Mouse (Mus musculus): ENCODE measurements around the gene Ptger4. TPM values are rescaled to one million over a fixed set of nuclear protein-coding genes. Genes with fewer than 3 reads are reported as not detected.
A peak's percentile ranks its signal among the peaks of the same experiment; 100 is the strongest.

The Ptger4 gene
- 6.3 and 6.4 TPM in 2 replicates for polyA plus RNA-seq (2015; fragmentation: Nextera tagmentation; extraction: Ambion mirVana)

DNA sequence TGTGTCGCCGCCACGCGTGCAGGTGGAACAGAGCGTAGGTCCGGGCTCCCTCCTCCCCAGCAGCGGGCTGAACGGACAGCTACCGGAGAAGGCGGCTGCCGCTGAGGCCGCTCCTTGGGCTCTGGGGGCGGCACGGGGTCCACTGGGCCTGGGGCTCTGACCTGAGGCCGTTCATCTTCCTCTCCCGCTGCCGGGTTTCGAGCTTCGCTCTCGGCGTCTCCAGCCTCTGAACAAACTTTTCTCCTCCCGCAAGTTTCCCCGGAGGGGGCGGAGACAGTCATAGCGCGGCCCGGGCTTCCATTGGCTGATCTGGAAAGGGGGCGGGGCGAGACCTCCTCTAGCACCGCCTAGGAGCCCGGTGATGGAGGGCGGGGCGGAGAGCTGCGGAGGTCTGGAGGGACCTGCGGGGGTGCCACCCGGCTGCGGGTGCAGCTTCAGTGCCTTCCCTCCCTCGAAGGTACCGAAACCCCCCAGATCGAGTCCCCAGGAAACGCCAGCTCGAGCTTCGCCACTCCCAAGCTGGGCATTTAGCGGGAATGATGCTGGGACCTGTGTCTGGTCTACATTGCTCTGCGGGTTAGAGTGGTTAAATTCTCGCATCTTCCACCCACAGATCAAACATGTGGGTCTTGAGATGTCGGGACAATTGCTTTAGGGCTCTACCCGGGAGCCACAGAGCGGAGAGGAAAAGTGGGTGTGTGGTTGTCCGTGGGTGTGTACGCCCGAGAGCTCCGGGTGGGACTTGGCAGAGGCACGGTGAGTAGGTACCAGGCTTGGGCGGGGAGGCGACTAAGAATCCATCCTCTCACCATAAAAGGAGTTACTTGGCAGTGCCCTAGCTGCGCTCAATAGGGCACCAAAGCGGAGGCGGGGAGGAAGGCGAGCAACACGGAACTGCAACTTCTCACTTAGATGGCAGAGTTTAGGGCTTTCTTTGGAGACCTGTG lies at the start of gene Ptger4:
Ptger4 (minus strand) TSS at position 229 of the 947 bp plus-strand sequence.
- TF ChIP-seq EP300 (optimal IDR thresholded peaks at IDR 0.05) (no peak), CTCF (IDR thresholded peaks at IDR 0.05; ENCODE audit: low read depth) (peak; percentile 6; the same call in 1 of the 2 replicates)
- under 1% methylated on average over 61 of the region's 61 CpGs for WGBS
- Histone ChIP-seq H3K4me3 (ENCODE audit: low read depth, low read length) (peak within 1 kb of the TSS; percentile 62), H3K4me1 (replicated peaks; ENCODE audit: control insufficient read depth, insufficient read depth) (peaks cover 12% of the 10 kb centered on the region; the same call in 1 of the 2 replicates), H3K4me2 (replicated peaks; ENCODE audit: low read depth) (peak within 1 kb of the TSS; percentile 98), H3K9ac (ENCODE audit: low read length) (peak within 1 kb of the TSS; percentile 64), H3K27ac (replicated peaks) (peak within 1 kb of the TSS; percentile 63; the same call in 1 of the 2 replicates), H3K27me3 (ENCODE audit: control insufficient read depth, insufficient read depth, low read length) (no peaks in the 10 kb centered on the region), H3K36me3 (ENCODE audit: control insufficient read depth, insufficient read depth, low read length) (no peaks in the 10 kb centered on the region), H3K9me3 (ENCODE audit: control insufficient read depth, low read length) (no peaks in the 10 kb centered on the region)
- ATAC-seq (ENCODE audit: low FRiP score, low TSS enrichment) (peak; percentile 97), DNase-seq (ENCODE audit: low spot score) (peak; percentile 94)

GRCm38 (mm10) chr15:5288412-5288811 lies 44.4 kb upstream of the Ptger4 start:
- no peak for DNase-seq (ENCODE audit: low spot score)

GRCm38 (mm10) chr15:5287072-5287471 lies 43.1 kb upstream of the Ptger4 start:
- Histone ChIP-seq H3K4me2 (replicated peaks; ENCODE audit: low read depth) (no peak overlapping the region), H3K27me3 (ENCODE audit: control insufficient read depth, insufficient read depth, low read length) (no peaks in the 10 kb centered on the region), H3K9ac (ENCODE audit: low read length) (no peak overlapping the region), H3K9me3 (ENCODE audit: control insufficient read depth, low read length) (no peaks in the 10 kb centered on the region), H3K4me1 (replicated peaks; ENCODE audit: control insufficient read depth, insufficient read depth) (no peaks in the 10 kb centered on the region), H3K27ac (replicated peaks) (no peak overlapping the region), H3K4me3 (ENCODE audit: low read depth, low read length) (no peak overlapping the region), H3K36me3 (ENCODE audit: control insufficient read depth, insufficient read depth, low read length) (no peaks in the 10 kb centered on the region)
- TF ChIP-seq CTCF (IDR thresholded peaks at IDR 0.05; ENCODE audit: low read depth): no peak
- TF ChIP-seq EP300 (optimal IDR thresholded peaks at IDR 0.05): no peak
- DNase-seq (ENCODE audit: low spot score): no peak
- 81% methylated on average over 5 of the region's 5 CpGs for WGBS
- ATAC-seq (ENCODE audit: low FRiP score, low TSS enrichment): no peak

More at GRCm38 (mm10) chr15:5288412-5288811, 44.4 kb upstream of the Ptger4 start:
- Histone ChIP-seq H3K4me3 (ENCODE audit: low read depth, low read length) (no peak overlapping the region), H3K4me1 (replicated peaks; ENCODE audit: control insufficient read depth, insufficient read depth) (no peaks in the 10 kb centered on the region), H3K4me2 (replicated peaks; ENCODE audit: low read depth) (no peak overlapping the region), H3K27ac (replicated peaks) (no peak overlapping the region), H3K36me3 (ENCODE audit: control insufficient read depth, insufficient read depth, low read length) (no peaks in the 10 kb centered on the region), H3K9ac (ENCODE audit: low read length) (no peak overlapping the region), H3K9me3 (ENCODE audit: control insufficient read depth, low read length) (no peaks in the 10 kb centered on the region), H3K27me3 (ENCODE audit: control insufficient read depth, insufficient read depth, low read length) (no peaks in the 10 kb centered on the region)
- no peak for TF ChIP-seq CTCF (IDR thresholded peaks at IDR 0.05; ENCODE audit: low read depth)
- TF ChIP-seq EP300 (optimal IDR thresholded peaks at IDR 0.05): no peak
- 72% methylated on average over 8 of the region's 8 CpGs for WGBS
- ATAC-seq (ENCODE audit: low FRiP score, low TSS enrichment): no peak

DNA sequence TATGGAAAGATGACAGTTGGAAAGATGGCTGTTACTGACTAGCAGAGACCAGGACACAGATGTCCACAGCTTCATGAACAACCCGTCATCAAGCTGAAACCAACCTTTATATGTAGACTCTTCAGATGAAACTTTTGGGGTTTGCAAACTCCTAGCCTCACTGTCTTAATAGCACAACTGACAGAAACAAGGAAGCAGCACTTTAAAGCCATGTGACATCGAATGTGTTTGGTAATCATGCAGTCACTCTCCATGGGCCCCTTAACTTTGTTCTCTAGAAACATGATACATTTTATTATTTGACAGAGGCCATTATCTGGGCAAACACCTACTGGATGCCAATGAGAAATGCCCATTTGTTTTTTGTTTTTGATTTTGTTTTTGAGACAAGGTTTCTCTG lies 37.3 kb upstream of the Ptger4 start:
- DNase-seq (ENCODE audit: low spot score) (no peak), ATAC-seq (ENCODE audit: low FRiP score, low TSS enrichment) (no peak)
- Histone ChIP-seq H3K36me3 (ENCODE audit: control insufficient read depth, insufficient read depth, low read length) (no peaks in the 10 kb centered on the region), H3K27me3 (ENCODE audit: control insufficient read depth, insufficient read depth, low read length) (no peaks in the 10 kb centered on the region), H3K9me3 (ENCODE audit: control insufficient read depth, low read length) (no peaks in the 10 kb centered on the region), H3K27ac (replicated peaks) (no peak overlapping the region), H3K4me2 (replicated peaks; ENCODE audit: low read depth) (no peak overlapping the region), H3K4me3 (ENCODE audit: low read depth, low read length) (no peak overlapping the region), H3K9ac (ENCODE audit: low read length) (no peak overlapping the region), H3K4me1 (replicated peaks; ENCODE audit: control insufficient read depth, insufficient read depth) (no peaks in the 10 kb centered on the region)
- TF ChIP-seq CTCF (IDR thresholded peaks at IDR 0.05; ENCODE audit: low read depth) (no peak), EP300 (optimal IDR thresholded peaks at IDR 0.05) (no peak)
- 92% methylated on average over 2 of the region's 2 CpGs for WGBS

DNA sequence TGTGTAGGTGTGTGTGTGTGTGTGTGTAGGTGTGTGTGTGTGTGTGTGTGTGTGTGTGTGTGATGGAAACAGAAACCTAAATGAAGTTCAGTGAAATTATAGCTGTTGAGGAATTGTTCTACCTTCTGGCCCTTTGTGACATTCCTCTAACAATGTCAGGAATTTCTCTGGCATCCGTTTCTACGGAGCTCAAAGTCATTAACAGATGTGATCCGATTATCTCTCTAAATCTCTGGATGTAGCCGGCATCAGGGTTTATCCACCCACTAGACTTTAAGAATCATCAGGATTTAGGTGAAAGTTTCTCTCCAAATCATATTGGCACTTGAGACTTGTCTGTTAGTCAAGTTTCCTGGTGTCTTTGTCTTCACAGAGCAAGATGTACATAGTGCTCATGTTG lies 35.8 kb upstream of the Ptger4 start:
- Histone ChIP-seq H3K36me3 (ENCODE audit: control insufficient read depth, insufficient read depth, low read length) (no peaks in the 10 kb centered on the region), H3K4me3 (ENCODE audit: low read depth, low read length) (no peak overlapping the region), H3K9ac (ENCODE audit: low read length) (no peak overlapping the region), H3K27me3 (ENCODE audit: control insufficient read depth, insufficient read depth, low read length) (no peaks in the 10 kb centered on the region), H3K9me3 (ENCODE audit: control insufficient read depth, low read length) (no peaks in the 10 kb centered on the region), H3K27ac (replicated peaks) (no peak overlapping the region), H3K4me1 (replicated peaks; ENCODE audit: control insufficient read depth, insufficient read depth) (no peaks in the 10 kb centered on the region), H3K4me2 (replicated peaks; ENCODE audit: low read depth) (no peak overlapping the region)
- 43% methylated on average over 4 of the region's 4 CpGs for WGBS
- no peak for TF ChIP-seq EP300 (optimal IDR thresholded peaks at IDR 0.05)
- no peak for TF ChIP-seq CTCF (IDR thresholded peaks at IDR 0.05; ENCODE audit: low read depth)
- ATAC-seq (ENCODE audit: low FRiP score, low TSS enrichment) (no peak), DNase-seq (ENCODE audit: low spot score) (no peak)

DNA sequence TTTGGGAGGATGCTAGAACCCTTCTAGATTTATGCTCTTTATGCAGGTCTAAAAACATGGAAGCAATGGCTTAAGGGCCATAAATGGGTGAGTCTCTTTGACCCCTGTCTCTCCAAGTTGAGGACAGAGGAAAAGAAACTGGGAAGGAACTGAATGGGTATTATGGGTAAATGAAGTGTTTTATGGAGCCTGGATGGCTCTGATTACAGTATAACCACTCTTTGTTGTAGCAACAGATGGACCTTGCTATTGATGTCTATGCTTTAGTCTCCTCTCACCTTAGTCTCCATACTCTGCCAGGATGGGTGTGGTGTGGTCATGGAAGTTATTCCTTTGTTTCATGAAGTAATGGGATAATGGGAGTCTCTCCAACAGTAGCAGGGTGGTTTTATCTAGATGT lies 34.5 kb upstream of the Ptger4 start:
- Histone ChIP-seq H3K4me1 (replicated peaks; ENCODE audit: control insufficient read depth, insufficient read depth) (no peaks in the 10 kb centered on the region), H3K36me3 (ENCODE audit: control insufficient read depth, insufficient read depth, low read length) (no peaks in the 10 kb centered on the region), H3K27ac (replicated peaks) (no peak overlapping the region), H3K27me3 (ENCODE audit: control insufficient read depth, insufficient read depth, low read length) (no peaks in the 10 kb centered on the region), H3K4me2 (replicated peaks; ENCODE audit: low read depth) (no peak overlapping the region), H3K9ac (ENCODE audit: low read length) (no peak overlapping the region), H3K9me3 (ENCODE audit: control insufficient read depth, low read length) (no peaks in the 10 kb centered on the region), H3K4me3 (ENCODE audit: low read depth, low read length) (no peak overlapping the region)
- TF ChIP-seq EP300 (optimal IDR thresholded peaks at IDR 0.05) (no peak), CTCF (IDR thresholded peaks at IDR 0.05; ENCODE audit: low read depth) (no peak)
- ATAC-seq (ENCODE audit: low FRiP score, low TSS enrichment) (no peak), DNase-seq (ENCODE audit: low spot score) (no peak)
